Mouse (Mus musculus): ENCODE results near the gene Cacnb4.
A peak's percentile ranks its signal among the peaks of the same experiment; 100 is the strongest.

Cacnb4 gene

DNA sequence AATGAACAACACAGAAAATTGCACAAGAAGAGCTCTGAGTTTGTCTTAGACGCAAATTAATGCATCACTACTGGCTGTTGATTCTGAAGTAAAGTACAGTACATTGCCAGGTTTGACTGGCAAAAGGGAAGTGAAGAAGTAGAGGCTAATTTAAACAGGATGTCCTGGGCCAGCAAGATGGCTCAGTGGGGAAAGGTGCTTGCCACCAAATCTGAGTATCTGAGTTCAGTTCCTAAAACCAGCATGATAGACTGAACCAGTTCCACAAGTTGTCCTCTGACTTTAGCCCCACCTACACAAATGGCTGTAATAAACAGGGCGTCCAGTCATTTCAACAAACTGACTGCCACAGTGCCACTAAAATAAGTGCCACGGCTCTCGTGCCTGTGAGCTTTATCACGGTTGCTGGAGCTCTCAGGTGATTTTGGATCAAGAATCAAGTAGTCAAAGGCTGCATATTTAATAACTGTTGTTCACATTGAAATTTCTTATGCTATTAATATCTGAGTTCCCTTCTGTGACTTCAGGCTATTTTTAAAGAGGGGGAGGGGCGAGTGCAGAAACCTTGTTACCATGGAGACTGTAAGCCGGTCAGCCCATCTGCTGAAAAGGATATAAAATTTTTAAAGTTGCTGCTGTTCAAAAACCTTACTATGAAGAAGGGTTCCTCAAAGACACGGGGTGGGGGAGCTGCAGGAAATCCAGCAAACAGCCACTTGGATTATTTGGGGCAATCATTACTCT is 29.2 kb downstream of the Cacnb4 start:
- DNase-seq, result no peak

DNA sequence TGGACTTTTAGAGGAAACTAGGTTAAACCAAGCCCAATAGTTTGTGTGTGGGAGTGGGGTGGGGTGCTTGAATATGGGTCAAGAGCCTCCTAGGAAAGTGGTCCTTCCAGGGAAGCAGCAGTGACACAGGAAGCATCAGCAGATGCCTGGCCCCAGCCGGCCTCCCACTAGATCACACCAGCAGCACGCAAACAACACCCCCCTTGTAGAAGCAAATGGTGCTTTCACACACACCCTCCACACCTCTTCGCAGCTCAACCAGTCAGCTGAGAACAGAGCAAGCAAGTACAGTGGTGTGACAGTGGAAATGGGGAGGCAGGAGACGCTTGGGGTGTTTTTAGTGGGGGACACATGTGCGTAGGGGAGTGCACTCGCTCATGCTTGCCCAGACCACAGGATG is 33.0 kb downstream of the Cacnb4 start:
- DNase-seq, result no peak

DNA sequence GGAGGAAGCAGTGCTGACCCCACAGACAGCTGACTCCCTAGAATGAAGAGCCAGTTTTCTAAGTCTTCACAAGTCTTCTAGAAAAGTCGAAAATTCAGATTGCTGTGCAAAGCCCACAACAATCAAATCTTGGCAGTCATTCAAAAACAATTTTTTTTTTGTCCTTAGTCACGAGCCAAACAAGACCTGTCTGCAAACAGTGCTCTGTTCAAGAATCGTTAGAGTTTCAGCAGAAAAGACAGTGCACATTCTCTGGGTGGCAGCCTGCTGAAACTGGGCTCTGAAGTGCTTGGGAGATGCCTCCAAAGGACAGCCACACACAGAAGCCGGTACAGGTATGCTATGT is 37.1 kb downstream of the Cacnb4 start:
- DNase-seq, result no peak

DNA sequence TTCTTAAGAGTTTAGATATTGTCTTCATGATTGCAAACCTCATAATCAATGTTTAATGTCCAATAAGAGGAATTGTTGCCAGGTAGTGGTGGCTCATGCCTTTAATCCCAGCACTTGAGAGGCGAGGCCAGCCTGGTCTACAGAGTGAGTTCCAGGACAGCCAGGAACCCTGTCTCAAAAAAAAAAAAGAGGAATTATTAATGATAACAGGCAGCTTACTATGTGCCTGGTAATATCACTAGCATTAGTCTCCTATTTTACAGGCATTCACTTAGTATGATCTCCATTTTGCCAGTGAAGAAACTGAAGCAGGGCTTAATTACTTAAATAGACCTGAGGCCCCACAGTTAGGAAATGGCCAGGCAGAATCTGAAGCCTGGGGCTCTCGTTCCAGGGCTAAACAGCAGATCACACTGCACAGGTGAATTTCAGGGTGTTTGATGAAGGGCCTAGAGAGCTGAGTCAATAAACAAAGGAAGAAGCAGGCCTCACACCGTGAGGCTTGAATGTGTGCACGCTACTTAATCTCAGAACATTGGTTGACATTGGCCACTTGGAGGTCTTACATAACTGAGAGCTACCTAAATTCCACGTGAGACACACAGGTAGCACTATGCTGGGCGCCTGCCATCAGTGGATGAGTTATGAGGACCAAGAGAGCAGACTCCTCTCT is 37.6 kb downstream of the Cacnb4 start:
- DNase-seq, result no peak

DNA sequence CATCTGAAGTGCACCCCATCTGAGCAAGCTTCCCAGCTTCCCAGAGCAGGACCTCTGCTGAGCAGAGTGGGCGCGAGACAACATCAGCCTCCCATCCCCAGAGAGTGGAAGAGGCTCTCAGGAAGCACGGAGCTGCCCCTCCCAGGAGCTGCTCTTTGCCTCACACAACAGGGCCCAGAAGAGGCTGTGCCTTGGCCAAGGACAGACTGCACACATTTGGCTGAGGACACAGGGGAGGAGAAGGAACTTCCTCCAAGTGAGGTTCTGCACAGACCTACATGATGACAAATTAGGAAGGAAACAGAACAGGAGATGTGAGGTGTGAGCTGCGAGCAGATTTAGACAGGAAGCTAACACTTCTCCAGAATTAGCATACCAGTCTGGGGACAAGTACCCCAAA is 38.4 kb downstream of the Cacnb4 start:
- DNase-seq, result no peak

DNA sequence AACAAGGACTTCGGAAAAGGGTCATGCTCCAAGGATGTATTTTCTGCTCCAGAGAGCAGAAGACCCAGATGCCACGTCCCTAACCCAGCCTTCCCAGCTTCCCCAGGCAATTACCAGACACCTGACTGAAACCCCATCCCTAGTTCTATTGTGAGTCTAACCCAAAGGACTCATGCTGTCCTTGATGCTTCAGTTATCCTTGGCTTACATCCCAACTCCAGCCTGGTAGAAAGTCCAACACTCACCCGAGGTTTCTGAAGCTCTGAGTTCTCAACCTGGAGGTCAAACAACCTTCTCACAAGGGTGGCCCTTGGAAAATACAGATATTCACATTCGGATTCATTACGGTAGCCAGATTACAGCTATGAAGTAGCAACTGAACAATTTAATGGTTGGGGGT is 40.6 kb downstream of the Cacnb4 start:
- DNase-seq, result no peak

DNA sequence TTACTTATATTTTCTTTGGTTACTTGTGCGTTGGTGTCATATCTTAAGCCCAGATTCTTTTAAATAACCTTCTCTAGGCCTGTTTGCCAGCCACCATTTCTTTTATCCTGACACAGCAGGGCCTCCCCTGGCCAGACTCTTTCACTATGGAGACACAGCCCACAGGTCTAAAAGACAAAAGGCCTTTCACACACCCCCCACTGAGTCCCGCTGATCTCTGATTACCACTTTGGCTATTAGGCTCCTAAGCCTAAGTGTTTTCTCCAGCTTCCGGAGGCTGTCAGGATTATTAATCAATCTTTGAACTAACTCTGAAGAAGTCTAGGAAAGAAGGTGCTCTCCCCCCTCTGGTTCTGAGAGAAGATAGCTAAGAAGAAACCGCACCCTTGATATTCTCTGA is 41.3 kb downstream of the Cacnb4 start:
- DNase-seq, result no peak

DNA sequence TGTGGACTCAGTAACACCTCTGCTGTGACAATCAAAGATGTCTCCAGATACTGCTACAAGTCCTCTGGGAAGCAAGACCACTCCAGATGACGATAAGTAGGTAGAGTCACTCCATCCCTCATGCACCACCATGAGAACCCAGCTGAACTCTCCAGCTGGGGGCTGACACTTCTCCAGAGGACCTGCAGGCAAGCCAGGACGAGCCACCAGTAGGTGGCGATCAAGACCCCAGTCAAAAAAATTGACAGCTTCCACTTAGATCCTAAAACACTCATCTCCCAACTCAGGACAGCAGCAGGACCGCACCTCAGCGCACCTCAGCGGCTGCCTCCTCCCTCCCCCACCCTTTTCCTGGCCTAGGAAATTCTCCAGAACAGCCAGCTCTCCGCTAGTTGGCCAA is 43.8 kb downstream of the Cacnb4 start:
- peak; percentile 76 for DNase-seq

DNA sequence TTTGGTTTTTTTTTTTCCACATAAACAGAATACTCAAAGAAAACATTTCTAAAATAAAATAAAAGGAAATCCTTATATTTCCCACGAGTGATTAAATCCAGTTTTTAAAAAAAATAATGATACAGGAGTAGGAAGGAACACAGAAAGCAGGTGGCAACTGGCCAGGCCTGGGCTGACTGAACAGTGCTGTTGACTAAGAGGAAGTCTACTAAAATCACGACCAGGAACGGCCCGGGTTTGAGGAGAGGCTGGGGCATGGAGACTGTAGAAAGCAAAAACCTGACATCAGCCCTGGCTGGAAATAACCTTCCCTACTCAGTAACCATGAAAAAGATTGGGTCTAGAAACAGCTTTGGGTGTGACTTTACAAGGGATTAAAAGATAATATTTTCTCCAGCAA is 48.4 kb downstream of the Cacnb4 start:
- DNase-seq, result no peak

DNA sequence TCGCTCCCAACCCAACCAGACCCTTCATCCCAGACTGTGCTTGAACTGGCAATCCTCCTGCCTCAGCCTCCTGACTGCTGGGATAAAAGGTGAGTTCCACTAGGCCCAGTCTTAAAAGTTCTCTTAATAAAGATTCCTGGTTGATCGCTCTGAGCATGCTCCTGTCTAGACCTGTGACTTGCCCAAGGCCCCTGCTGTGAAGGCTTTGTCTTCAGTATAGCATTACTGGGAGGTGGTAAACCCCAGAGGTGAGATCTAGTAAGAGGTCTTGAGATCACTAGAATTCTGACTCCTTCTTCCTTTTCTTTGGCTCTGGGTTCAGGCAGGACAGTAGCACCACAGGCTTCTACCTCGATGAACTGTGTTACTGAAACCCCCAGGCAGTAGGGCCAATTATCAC is 50.4 kb downstream of the Cacnb4 start:
- DNase-seq, result no peak

DNA sequence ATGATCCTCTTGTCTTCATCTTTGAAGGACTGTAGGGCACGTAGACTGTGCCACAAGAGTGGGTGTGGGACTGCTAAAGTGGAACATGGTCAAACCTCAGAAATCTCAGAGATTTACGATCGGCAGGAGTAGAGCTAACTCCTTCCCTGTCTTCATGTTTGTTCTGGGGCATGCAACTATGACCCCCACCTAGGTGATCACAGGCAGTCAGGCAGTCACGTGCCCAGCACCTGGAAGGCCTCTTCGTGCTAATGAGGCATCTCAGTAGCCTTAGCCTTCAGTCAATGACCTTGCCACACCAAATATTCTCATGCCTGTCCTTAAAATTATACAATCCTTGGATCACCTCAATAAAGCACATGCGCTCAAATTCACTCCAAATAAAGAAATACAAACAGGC is 50.9 kb downstream of the Cacnb4 start:
- DNase-seq, result no peak

DNA sequence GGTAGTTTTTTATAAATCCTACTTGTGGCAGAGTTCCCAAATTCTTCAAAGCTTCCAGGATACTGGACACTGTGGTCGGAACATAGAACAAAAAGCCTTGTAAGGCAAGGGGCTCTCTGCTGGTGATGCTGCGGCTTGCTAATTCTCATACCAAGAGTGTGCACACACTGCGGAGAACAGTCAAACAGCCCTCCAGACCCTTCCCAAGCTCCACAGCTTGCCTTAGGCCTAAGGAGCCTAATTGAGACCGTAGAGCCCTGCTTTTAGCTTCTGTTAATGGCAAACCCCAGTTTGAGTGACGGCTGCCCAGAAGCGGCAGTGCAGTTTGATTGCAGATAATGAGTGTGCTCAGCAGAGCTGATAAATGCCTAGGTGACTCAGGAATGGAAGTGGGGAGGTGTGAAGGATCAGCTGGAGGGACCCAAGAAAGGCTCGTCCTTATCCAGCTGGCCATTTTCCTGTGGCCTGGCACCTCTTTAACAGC is 52.7 kb downstream of the Cacnb4 start:
- no peak for DNase-seq

DNA sequence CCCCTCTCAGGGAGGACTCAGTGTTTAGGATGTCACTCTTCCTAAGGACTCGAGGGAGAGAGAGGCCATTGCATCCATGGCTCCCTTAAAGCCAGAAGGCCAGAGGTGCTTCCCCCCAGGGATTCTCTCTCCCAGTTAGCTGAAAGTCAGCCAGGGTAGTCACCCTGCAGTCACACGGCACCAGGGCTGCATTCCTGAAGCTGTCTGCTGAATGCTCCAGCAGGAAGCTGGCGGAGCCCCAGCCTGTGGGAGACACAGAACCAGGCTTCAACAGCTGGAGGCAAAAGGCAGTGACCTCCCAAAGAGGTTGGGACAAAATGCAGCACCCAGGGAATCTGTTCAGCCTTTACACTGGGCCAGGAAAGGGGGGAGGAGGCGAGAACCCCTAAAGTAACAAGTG is 53.2 kb downstream of the Cacnb4 start:
- peak; percentile 65 for DNase-seq

DNA sequence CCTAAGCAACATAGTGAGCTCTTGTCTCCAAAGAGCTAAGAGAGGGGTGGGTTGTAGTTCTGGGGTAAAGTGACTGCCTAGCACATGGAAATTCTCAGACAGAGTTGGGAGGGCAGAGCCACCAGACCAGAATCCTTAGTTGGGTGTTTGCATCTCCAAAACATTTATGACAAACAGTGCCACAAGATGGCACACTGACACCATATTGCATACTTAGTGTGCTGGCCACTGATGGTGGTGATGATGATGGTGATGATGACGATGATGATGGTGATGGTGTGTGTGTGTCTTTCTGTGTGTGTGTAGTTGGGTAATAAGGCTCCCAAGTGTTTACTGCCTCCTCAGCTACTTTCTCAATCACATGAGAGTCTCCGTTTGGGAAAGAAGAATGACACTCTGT is 54.0 kb downstream of the Cacnb4 start:
- DNase-seq, result no peak

DNA sequence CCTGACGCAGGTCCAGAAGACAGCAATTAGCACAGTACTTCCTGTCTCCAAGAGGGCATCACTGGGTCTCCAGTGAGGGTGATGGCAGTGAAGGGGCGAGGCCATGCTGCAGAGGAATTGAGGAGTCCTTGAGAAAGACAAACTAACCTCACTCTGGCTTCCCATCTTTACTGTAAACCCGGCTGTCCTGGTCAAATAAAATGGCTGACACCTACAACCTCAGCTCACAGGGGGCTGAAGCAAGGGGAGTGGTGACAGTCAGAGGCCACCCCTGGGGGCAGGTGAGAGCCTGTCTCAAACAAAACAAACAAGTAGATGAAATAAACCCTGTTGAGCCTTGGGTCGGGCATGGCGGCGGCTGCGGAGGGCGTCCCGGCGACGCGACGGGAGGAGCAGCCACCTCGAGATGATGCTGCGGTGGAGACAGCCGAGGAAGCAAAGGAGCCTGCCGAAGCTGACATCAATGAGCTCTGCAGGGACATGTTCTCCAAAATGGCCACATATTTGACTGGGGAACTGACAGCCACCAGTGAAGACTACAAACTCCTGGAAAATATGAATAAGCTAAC is 57.1 kb downstream of the Cacnb4 start:
- DNase-seq, result no peak

DNA sequence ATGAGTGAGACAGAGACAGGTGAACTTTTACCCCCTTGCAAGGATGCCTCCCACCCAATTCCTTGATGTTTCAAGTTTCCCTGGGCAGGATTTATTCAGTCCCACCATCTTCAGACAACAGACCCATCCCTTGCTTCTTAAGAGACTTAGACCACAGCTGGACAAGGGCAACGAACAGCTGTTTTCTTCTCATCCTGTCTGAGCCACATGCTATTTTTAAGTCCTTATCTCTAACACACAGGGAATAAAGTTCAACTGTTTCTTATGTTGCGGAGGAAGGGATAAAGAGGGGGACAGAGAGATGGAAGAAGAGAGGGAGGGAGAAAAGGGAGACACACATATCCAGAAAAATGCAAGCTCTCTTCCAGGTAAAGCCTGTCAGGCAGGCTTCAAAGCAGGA is 57.8 kb downstream of the Cacnb4 start:
- DNase-seq, result no peak

DNA sequence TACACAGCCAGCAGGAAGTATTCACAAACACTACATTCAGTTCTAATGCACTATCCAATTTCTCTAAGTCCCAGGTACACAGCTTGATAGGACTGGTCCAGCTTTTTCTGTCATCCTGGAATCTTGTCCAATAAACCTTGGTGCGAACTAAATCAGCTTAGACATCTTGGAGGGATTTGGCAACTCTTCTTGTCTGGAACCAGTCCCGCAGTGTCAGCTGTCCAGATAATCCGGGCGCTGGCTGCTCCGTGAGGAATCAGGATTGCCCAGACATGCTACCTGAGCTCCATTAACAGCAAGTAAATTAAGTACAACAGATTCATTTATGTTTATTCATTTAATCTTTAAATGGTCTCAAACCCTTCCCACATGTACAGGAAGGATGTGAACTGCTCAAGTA is 61.2 kb downstream of the Cacnb4 start:
- DNase-seq, result no peak

DNA sequence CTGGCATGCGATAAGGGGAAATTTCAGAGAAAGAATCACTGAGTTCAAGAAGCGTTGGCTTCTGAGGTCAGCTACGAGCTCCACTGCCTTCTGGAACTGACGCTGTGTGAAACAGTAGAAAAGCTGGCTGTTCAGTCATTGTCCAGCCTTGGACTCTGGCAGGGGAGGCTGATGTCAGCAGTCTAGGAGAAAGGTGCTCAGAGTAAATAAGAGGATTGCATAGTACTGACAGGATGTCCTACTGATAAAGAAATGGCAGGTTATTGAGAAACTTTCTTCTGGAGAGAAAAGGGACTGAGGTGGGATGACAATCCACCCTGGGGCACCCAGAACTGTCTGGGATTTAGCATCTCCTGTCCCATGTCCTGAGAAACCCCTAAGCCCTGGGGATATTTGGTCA is 62.7 kb downstream of the Cacnb4 start:
- no peak for DNase-seq

DNA sequence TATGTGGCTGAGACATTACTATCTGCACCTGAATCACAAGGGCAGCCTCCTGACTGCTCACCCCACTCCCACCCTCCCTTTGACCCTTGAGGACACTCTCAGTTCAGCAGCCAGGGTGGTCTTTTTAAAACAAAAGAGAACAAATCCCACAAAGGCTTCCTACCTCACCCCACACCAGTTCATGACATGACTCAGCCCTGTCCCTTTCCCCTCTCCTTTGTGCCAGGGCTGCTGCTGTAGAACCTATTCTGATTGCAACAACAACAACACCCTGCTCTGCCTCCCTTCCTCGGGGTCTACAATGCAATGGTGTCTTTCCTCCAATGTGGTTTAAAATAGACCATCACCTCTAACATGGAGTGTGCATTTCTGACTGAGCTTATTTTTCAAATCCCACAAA is 67.1 kb downstream of the Cacnb4 start:
- no peak for DNase-seq

DNA sequence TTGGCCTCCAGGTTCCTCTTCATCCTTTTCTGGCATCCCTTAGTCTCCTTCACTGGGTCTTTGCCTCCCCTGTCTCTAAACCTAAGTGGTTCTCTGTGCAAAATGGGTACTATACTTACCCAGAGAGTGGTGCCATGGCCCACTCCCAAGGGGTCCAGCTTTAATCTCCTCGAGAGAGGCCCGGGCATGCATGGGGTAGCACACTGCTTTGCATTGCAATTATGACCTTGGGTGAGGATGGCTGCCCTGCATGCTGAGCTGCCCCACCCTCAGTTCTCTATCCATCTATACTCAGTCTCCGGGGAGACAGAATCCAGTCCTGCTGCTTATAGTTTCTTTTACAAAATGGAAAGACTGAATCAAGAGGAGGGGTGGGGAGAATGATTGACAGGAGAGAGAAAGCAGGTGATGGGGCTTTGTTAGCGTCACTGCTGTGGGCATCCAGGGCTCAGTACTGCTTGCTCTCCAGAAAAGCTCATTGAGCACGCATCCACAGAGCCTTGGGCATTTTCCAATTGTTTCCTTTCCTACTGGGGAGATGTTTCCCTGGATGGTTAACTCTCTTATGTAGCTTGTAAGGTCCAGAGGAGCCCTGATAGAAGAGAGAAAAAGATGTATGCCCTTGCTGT is 68.7 kb downstream of the Cacnb4 start:
- DNase-seq, result no peak

DNA sequence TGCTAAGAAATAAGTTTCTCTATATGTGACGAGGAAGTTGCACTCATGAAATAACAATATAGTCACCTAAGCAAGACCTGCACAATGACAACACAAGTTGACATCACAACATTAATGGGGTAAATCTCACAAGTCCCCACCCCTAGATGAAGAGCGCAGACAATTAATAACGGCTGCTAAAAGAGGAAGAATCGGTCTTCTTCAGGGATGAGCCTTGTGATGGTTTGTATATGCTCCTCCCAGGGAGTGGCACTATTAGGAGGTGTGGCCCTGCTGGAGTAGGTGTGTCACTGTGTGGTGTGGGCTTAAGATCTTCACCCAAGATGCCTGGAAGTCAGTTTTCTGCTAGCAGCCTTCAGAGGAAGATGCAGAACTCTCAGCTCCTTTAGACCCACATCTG is 70.3 kb downstream of the Cacnb4 start:
- no peak for DNase-seq

DNA sequence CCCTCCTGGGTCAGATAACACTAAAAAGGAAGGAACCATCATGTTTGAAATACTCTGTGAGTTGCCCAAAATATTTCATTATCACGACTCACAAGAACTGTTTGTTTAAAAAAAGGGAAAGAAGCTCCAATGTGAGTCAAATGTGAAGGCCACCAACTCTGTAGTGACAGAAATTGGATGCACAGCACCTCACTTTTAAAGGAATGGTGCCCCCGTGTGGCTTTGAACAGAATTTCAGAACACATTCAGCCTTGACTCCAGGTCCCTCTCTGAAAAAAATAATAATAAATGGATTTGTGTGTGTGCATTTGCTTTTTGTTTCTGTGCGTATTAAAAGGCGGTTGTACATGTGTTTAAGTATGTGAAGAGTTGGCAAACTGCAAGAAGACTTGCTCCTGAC is 71.3 kb downstream of the Cacnb4 start:
- DNase-seq, result peak; percentile 78

DNA sequence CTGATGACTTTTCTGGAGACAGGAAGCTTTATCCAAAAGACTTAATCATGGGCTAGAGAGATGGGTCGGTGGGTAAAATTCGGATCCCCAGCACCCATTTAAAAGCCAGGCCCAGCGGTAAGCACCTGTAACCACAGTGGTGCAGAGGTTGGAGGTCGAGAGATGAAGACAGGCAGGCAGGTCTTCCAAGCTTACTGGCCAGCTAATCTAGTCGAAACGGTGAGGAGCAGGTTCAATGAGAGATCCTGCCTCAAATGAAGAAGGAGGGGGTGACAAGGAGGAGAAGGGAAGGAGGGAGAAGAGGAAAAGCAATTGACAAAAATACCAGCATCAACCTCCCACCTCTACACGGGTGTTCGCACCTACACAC is 72.0 kb downstream of the Cacnb4 start:
- no peak for DNase-seq

All from lung, postnatal 14 days (tissue).